Mouse (Mus musculus) testis, adult 2 months (tissue): ENCODE data around the gene Wdr82.

ENCODE experiments used
- CTCF ChIP-seq: fragments of 200-500 bp; IDR thresholded peaks from 2 replicates; pipeline ENCODE4 v1.5.1; 2012; ENCODE audit warnings: low read depth, mild to moderate bottlenecking, inconsistent platforms, low read length, moderate library complexity; ENCODE audit not compliant: control insufficient read depth, insufficient read depth, insufficient replicate concordance
- POLR2A ChIP-seq: fragments of 200-500 bp; IDR thresholded peaks from 2 replicates; pipeline ENCODE4 v1.6.1; 2012; ENCODE audit warnings: low read depth, mild to moderate bottlenecking, inconsistent platforms, low read length, moderate library complexity; ENCODE audit not compliant: control insufficient read depth

DNA sequence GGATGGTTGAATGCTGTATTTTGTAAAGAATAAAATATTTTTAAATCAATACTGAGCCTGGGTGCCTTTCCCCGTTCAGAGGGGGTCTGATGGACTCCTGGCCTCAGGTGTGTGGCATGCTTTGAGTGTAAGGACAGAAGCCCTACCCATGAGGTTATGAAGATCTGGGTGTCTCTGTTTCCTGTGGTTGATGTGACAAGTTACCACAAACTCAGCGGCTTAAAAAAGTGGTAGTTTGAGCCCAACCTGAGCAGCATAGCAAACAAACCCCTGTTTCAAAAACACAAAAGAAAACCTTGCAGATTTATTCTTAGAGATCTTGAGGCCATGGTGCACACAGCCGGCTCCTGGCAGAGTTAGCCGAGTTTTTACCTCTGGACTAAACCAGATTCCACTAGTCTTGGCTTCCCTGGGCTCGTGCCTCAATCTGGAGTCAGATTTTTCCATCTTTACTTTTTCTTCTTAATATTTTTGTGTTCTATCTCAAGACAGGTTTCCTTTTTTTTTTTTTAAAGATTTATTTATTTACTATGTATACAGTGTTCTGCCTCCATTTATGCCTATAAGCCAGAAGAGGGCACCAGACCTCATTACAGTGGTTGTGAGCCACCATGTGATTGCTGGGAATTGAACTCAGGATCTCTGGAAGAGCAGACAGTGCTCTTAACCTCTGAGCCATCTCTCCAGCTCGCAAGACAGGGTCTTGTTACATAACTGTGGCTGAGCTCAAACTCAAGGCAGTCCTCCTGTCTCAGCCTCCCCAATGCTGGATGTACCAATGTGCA lies 44.8 kb downstream of the Wdr82 start:
- TF ChIP-seq POLR2A (no peak), CTCF (no peak)
